Mouse (Mus musculus): ENCODE data around the gene Vasp. TPM values are rescaled to one million over a fixed set of nuclear protein-coding genes. Genes with fewer than 3 reads are reported as not detected.

Gene Vasp
- polyA plus RNA-seq, 1 experiment from 2014 or later, result 84.0 TPM

DNA sequence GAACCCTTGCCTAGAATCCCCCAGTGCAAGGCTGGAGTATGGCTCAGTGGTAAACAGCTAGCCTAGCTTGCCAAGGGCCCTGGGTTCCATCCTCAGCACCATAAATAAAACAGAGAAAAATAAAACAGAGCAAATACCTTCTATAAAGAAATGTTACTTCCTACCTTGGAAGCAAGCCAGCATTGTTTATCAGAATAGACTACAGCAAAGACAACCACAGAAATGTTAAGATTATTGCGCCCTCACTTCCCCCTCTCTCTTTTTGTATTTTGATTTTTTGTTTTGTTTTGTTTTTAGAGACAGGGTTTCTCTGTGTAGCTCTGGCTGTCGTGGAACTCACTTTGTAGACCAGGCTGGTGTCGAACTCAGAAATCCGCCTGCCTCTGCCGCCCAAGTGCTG lies 26.2 kb upstream of the Vasp start:
- WGBS, result 88% methylated on average over 5 of the region's 5 CpGs
- no peak for ATAC-seq (replicated peaks; ENCODE audit: extremely low read depth, insufficient read depth, low FRiP score)
- H3K36me3 ChIP-seq (ENCODE audit: control insufficient read depth, insufficient read depth), result no peaks in the 10 kb centered on the region
- H3K4me3 ChIP-seq (ENCODE audit: low read length), result no peak overlapping the region
- H3K27me3 ChIP-seq (ENCODE audit: control insufficient read depth, insufficient read depth, low read length), result peaks cover 8% of the 10 kb centered on the region
- H3K9me3 ChIP-seq (replicated peaks; ENCODE audit: control insufficient read depth, low read length), result no peaks in the 10 kb centered on the region
- H3K4me2 ChIP-seq (ENCODE audit: low read depth, low read length), result no peak overlapping the region
- H3K9ac ChIP-seq (ENCODE audit: low read length), result no peak overlapping the region
- H3K27ac ChIP-seq (ENCODE audit: low read length), result no peak overlapping the region
- H3K4me1 ChIP-seq (ENCODE audit: control insufficient read depth, insufficient read depth, low read length), result peaks cover 10% of the 10 kb centered on the region

DNA sequence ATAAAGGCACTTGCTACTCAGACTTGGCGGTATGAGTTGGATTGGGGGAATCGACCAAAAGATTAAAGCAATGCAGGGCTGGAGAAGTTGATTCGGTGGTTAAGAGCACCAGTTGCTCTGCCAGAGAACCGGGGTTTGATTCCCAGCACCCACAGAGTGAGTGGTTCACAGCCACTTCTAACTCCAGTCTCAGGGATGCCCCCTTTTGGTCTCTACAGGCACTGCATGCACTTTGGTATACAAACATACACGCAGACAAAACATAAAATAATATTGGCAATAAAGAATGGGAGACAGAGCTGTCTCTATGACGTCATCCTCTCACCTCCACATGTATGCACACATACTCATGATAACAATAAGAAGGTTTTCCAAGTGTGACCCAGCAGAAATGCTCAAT lies 25.4 kb upstream of the Vasp start:
- Histone ChIP-seq H3K27me3 (ENCODE audit: control insufficient read depth, insufficient read depth, low read length) (0 out of 2 replicates have a peak, but pooled peaks cover 2% of the 10 kb centered on the region), H3K27ac (ENCODE audit: low read length) (no peak overlapping the region), H3K36me3 (ENCODE audit: control insufficient read depth, insufficient read depth) (no peaks in the 10 kb centered on the region), H3K9ac (ENCODE audit: low read length) (no peak overlapping the region), H3K4me3 (ENCODE audit: low read length) (no peak overlapping the region), H3K9me3 (replicated peaks; ENCODE audit: control insufficient read depth, low read length) (no peaks in the 10 kb centered on the region), H3K4me2 (ENCODE audit: low read depth, low read length) (no peak overlapping the region), H3K4me1 (ENCODE audit: control insufficient read depth, insufficient read depth, low read length) (peaks cover 10% of the 10 kb centered on the region)
- WGBS, result 80% methylated on average over 6 of the region's 6 CpGs
- no peak for ATAC-seq (replicated peaks; ENCODE audit: extremely low read depth, insufficient read depth, low FRiP score)

DNA sequence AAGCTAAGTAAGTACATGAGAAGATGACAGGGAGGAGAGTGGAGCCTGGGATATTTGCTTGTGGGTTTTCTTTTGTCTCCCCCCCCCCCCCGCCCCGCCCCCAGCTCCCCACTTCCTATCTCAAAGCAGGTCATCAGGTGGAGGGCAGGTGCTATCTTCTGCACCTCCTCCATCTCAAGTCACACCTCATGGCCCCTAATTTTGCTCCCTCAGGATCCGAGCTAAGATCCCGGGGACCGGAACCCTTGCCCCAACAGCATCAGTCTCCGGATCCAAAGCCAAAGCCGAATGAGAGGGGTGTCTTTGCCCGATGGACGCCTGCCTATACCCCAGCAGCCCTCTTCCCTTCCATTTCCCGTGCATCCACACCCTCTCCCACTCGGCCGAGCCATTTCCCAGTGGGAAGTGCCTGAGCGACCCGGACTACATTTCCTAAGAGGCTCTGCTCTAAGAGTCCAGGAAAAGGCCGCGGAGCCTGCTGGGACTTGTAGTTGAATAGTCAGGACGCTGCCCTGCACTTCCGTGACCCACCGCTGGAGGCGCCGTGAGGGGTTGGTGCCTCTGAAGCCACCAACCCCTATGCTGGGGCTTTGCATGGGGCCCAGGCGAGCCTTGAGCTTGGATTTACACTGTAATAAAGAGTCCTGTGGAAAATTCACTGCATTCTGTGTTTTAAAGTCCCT lies 24.0 kb upstream of the Vasp start:
- Histone ChIP-seq H3K27ac (ENCODE audit: low read length) (no peak overlapping the region), H3K4me3 (ENCODE audit: low read length) (peak overlapping the region; percentile 46), H3K4me1 (ENCODE audit: control insufficient read depth, insufficient read depth, low read length) (peaks cover 12% of the 10 kb centered on the region), H3K4me2 (ENCODE audit: low read depth, low read length) (peak overlapping the region; percentile 79), H3K36me3 (ENCODE audit: control insufficient read depth, insufficient read depth) (no peaks in the 10 kb centered on the region), H3K9me3 (replicated peaks; ENCODE audit: control insufficient read depth, low read length) (no peaks in the 10 kb centered on the region), H3K9ac (ENCODE audit: low read length) (peak overlapping the region; percentile 15; the same call in 1 of the 2 replicates), H3K27me3 (ENCODE audit: control insufficient read depth, insufficient read depth, low read length) (no peaks in the 10 kb centered on the region)
- ATAC-seq (replicated peaks; ENCODE audit: extremely low read depth, insufficient read depth, low FRiP score), result peak; percentile 58
- 14% methylated on average over 20 of the region's 22 CpGs for WGBS

DNA sequence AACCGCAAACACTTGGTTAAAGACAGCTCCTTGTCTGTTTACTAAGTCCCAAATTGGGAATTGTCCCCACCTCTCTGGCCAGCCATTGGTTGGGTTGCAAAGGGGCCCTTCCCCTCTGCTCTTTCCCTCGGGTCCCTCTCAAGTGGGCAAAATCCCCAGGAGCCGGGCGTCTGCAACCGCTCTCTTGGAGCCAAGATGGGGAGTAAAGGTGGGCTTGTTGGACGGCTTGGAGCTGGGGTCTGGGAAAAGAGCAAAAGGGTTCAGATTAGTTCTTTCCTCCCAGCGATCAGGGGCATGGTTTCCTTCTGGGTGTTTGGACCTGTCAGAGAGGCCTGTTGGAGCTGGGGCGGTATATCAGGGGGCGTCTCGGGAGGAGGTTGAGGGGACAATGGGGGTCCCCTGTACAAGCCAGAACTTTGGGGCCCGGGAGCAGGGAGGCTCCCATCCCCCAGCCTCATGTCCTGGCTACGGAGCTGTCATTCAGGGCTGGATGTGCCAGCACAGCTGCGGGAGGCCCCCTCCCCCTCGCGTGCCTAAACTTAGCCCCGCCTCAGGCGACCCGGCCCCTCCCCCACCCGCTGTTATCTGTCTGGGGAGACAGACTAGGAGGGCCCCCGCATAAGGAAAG lies 19.5 kb upstream of the Vasp start:
- 2% methylated on average over 20 of the region's 20 CpGs for WGBS

GRCm38 (mm10) chr7:19284763-19285162 lies 13.1 kb upstream of the Vasp start:
- H3K27me3 ChIP-seq (ENCODE audit: control insufficient read depth, insufficient read depth, low read length), result peaks cover 29% of the 10 kb centered on the region
- no peak overlapping the region for H3K4me2 ChIP-seq (ENCODE audit: low read depth, low read length)
- H3K27ac ChIP-seq (ENCODE audit: low read length), result no peak overlapping the region
- no peak for ATAC-seq (replicated peaks; ENCODE audit: extremely low read depth, insufficient read depth, low FRiP score)
- no peaks in the 10 kb centered on the region; the same call in 1 of the 2 replicates for H3K4me1 ChIP-seq (ENCODE audit: control insufficient read depth, insufficient read depth, low read length)
- H3K4me3 ChIP-seq (ENCODE audit: low read length), result no peak overlapping the region
- WGBS, result 22% methylated on average over 4 of the region's 4 CpGs
- no peaks in the 10 kb centered on the region for H3K9me3 ChIP-seq (replicated peaks; ENCODE audit: control insufficient read depth, low read length)
- H3K36me3 ChIP-seq (ENCODE audit: control insufficient read depth, insufficient read depth), result no peaks in the 10 kb centered on the region
- no peak overlapping the region for H3K9ac ChIP-seq (ENCODE audit: low read length)

More for the DNA sequence above, 19.5 kb upstream of the Vasp start:
- peak overlapping the region; percentile 84 for H3K4me2 ChIP-seq (ENCODE audit: low read depth, low read length)
- H3K9ac ChIP-seq (ENCODE audit: low read length), result peak overlapping the region; percentile 73
- no peaks in the 10 kb centered on the region for H3K27me3 ChIP-seq (ENCODE audit: control insufficient read depth, insufficient read depth, low read length)
- no peaks in the 10 kb centered on the region for H3K36me3 ChIP-seq (ENCODE audit: control insufficient read depth, insufficient read depth)
- ATAC-seq (replicated peaks; ENCODE audit: extremely low read depth, insufficient read depth, low FRiP score), result peak; percentile 72
- peaks cover 14% of the 10 kb centered on the region for H3K4me1 ChIP-seq (ENCODE audit: control insufficient read depth, insufficient read depth, low read length)
- H3K27ac ChIP-seq (ENCODE audit: low read length), result peak overlapping the region; percentile 80
- H3K9me3 ChIP-seq (replicated peaks; ENCODE audit: control insufficient read depth, low read length), result no peaks in the 10 kb centered on the region
- H3K4me3 ChIP-seq (ENCODE audit: low read length), result peak overlapping the region; percentile 70

DNA sequence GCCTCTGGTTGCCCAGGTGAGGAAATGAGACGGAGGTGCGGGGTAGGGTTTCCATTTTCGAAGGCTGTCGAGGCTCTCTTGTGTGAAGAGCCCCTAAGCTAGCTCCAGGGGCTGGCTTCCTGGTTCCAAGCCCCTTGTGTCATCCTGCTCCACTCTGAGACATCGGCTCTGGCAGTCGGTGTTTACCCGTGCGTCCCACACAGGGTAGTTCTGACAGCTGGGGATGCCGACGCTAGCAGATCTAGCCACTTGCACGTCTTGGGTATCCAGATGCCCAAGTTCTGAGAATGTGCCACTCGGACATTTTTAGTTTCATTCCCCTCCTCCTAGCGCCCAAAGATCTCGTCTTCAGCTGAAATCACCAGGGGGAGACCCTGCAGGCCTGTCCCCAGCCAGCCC lies 11.8 kb upstream of the Vasp start:
- Histone ChIP-seq H3K27ac (ENCODE audit: low read length) (no peak overlapping the region), H3K4me1 (ENCODE audit: control insufficient read depth, insufficient read depth, low read length) (peaks cover 5% of the 10 kb centered on the region; the same call in 1 of the 2 replicates), H3K4me2 (ENCODE audit: low read depth, low read length) (no peak overlapping the region), H3K36me3 (ENCODE audit: control insufficient read depth, insufficient read depth) (no peaks in the 10 kb centered on the region), H3K4me3 (ENCODE audit: low read length) (no peak overlapping the region), H3K9ac (ENCODE audit: low read length) (no peak overlapping the region), H3K9me3 (replicated peaks; ENCODE audit: control insufficient read depth, low read length) (no peaks in the 10 kb centered on the region), H3K27me3 (ENCODE audit: control insufficient read depth, insufficient read depth, low read length) (peaks cover 43% of the 10 kb centered on the region)
- ATAC-seq (replicated peaks; ENCODE audit: extremely low read depth, insufficient read depth, low FRiP score), result no peak
- WGBS, result 26% methylated on average over 14 of the region's 14 CpGs

DNA sequence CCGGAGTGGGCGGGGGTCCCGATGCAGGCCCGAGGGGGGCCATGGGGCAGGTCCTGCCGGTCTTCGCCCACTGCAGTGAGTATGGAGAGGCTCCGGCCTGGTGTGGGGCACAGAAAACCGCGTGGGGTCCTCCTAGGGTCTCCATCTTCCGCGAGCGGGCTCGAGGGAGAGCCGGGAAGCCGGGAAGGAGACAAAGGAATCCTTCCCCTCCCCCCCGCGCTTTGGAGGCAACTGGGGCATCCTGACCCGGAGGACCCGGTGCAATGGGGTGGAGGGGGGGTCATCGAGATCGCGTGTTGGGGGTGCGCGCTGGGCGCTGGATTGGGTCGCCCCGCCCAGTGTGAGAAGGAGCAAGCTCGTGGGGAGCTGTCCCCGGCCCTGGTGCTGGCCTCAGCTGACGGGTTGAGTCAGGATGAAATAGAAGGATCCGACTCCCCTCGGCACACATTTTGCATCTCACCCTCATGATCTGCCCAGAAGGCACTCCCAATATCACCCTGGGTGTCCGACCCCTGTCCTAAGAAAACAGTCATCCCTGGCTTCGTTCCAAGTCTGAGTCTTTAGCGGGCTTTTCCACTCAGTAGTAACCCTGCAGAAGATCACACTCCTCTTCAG lies 11.3 kb upstream of the Vasp start:
- Histone ChIP-seq H3K4me3 (ENCODE audit: low read length) (peak overlapping the region; percentile 55), H3K4me2 (ENCODE audit: low read depth, low read length) (peak overlapping the region; percentile 80), H3K36me3 (ENCODE audit: control insufficient read depth, insufficient read depth) (no peaks in the 10 kb centered on the region), H3K9ac (ENCODE audit: low read length) (no peak overlapping the region), H3K27me3 (ENCODE audit: control insufficient read depth, insufficient read depth, low read length) (peaks cover 48% of the 10 kb centered on the region), H3K9me3 (replicated peaks; ENCODE audit: control insufficient read depth, low read length) (no peaks in the 10 kb centered on the region), H3K4me1 (ENCODE audit: control insufficient read depth, insufficient read depth, low read length) (peaks cover 5% of the 10 kb centered on the region; the same call in 1 of the 2 replicates), H3K27ac (ENCODE audit: low read length) (no peak overlapping the region)
- peak; percentile 66 for ATAC-seq (replicated peaks; ENCODE audit: extremely low read depth, insufficient read depth, low FRiP score)
- 2% methylated on average over 35 of the region's 35 CpGs for WGBS

- under 1% methylated on average over 37 of the region's 37 CpGs for WGBS
- Histone ChIP-seq H3K4me3 (ENCODE audit: low read length) (peak within 1 kb of the TSS; percentile 55), H3K27ac (ENCODE audit: low read length) (no peak within 1 kb of the TSS), H3K4me1 (ENCODE audit: control insufficient read depth, insufficient read depth, low read length) (peaks cover 5% of the 10 kb centered on the region; the same call in 1 of the 2 replicates), H3K9ac (ENCODE audit: low read length) (no peak within 1 kb of the TSS), H3K4me2 (ENCODE audit: low read depth, low read length) (peak within 1 kb of the TSS; percentile 80), H3K27me3 (ENCODE audit: control insufficient read depth, insufficient read depth, low read length) (peaks cover 52% of the 10 kb centered on the region), H3K9me3 (replicated peaks; ENCODE audit: control insufficient read depth, low read length) (no peaks in the 10 kb centered on the region), H3K36me3 (ENCODE audit: control insufficient read depth, insufficient read depth) (no peaks in the 10 kb centered on the region)
- peak; percentile 71; the same call in 1 of the 2 replicates for ATAC-seq (replicated peaks; ENCODE audit: extremely low read depth, insufficient read depth, low FRiP score)
Measured at GRCm38 (mm10) chr7:19282385-19282784, 10.8 kb upstream of the Vasp start, which contains the start of gene Rtn2. Rtn2 (plus strand) TSS chr7:19282624.
